Mouse (Mus musculus) MEL (cell line): ENCODE results near the gene Tbc1d2.
"Not testable (repeated sequence)": the region's sequence is repeated elsewhere in the genome, so short reads cannot be mapped to it uniquely, and the experiment has no call there.

ENCODE experiments used
- CTCF ChIP-seq, 3 experiments: IDR thresholded peaks in 2 of 3; conservative IDR thresholded peaks in 1 of 3; 2 replicates each; pipeline ENCODE4 v1.5.1; 2011 to 2012; ENCODE audit warnings: low read length in 3 of 3, low read depth in 2 of 3, mild to moderate bottlenecking in 2 of 3, improper control_type of control experiment in 1 of 3, inconsistent platforms in 1 of 3, mixed read lengths in 1 of 3, moderate library complexity in 1 of 3; ENCODE audit not compliant: control insufficient read depth in 1 of 3, insufficient read depth in 1 of 3, poor library complexity in 1 of 3, severe bottlenecking in 1 of 3
- GATA1 ChIP-seq: IDR thresholded peaks from 2 replicates; pipeline ENCODE4 v1.6.1; 2011; ENCODE audit warnings: low read depth, low read length, improper control_type of control experiment
- HCFC1 ChIP-seq: IDR thresholded peaks from 2 replicates; pipeline ENCODE4 v1.6.1; 2012; ENCODE audit warnings: low read depth, mild to moderate bottlenecking, inconsistent platforms, low read length, improper control_type of control experiment, moderate library complexity
- JUND ChIP-seq: IDR thresholded peaks from 2 replicates; pipeline ENCODE4 v1.6.1; 2011; ENCODE audit warnings: low read depth, mild to moderate bottlenecking, improper control_type of control experiment, low read length
- MAX ChIP-seq: IDR thresholded peaks from 2 replicates; pipeline ENCODE4 v1.6.1; 2011; ENCODE audit warnings: low read length, improper control_type of control experiment
- MAZ ChIP-seq: IDR thresholded peaks from 2 replicates; pipeline ENCODE4 v1.6.1; 2012; ENCODE audit warnings: low read depth, mild to moderate bottlenecking, inconsistent platforms, low read length, improper control_type of control experiment
- NELFE ChIP-seq: IDR thresholded peaks from 2 replicates; pipeline ENCODE4 v1.6.1; 2011; ENCODE audit warnings: low read depth, low read length, improper control_type of control experiment
- POLR2A ChIP-seq, 2 experiments: IDR thresholded peaks; 2 replicates each; pipeline ENCODE4 v1.6.1; 2011 to 2012; ENCODE audit warnings: low read length in 2 of 2, mild to moderate bottlenecking in 2 of 2, control low read depth in 1 of 2, improper control_type of control experiment in 1 of 2, low read depth in 1 of 2, moderate library complexity in 1 of 2; ENCODE audit not compliant: control insufficient read depth in 1 of 2, insufficient read depth in 1 of 2, poor library complexity in 1 of 2
- TAL1 ChIP-seq: IDR thresholded peaks from 2 replicates; pipeline ENCODE4 v1.6.1; 2012; ENCODE audit warnings: mild to moderate bottlenecking, inconsistent platforms, low read length, moderate library complexity, mixed read lengths
- USF1 ChIP-seq: IDR thresholded peaks from 2 replicates; pipeline ENCODE4 v1.6.1; 2014; ENCODE audit warnings: low read depth, mild to moderate bottlenecking, inconsistent platforms, low read length, improper control_type of control experiment, moderate library complexity
- USF2 ChIP-seq, 2 experiments: IDR thresholded peaks; 2 replicates each; pipeline ENCODE4 v1.6.1; 2011 to 2012; ENCODE audit warnings: improper control_type of control experiment in 2 of 2, low read length in 2 of 2, borderline replicate concordance in 1 of 2, inconsistent platforms in 1 of 2, low read depth in 1 of 2, mild to moderate bottlenecking in 1 of 2; ENCODE audit not compliant: insufficient read depth in 1 of 2
- ZC3H11A ChIP-seq: IDR thresholded peaks from 2 replicates; pipeline ENCODE4 v1.6.1; 2012; ENCODE audit warnings: low read depth, mild to moderate bottlenecking, inconsistent platforms, low read length, improper control_type of control experiment
- ZKSCAN1 ChIP-seq: IDR thresholded peaks from 2 replicates; pipeline ENCODE4 v1.6.1; 2012; ENCODE audit warnings: low read depth, mild to moderate bottlenecking, inconsistent platforms, low read length, improper control_type of control experiment, moderate library complexity

DNA sequence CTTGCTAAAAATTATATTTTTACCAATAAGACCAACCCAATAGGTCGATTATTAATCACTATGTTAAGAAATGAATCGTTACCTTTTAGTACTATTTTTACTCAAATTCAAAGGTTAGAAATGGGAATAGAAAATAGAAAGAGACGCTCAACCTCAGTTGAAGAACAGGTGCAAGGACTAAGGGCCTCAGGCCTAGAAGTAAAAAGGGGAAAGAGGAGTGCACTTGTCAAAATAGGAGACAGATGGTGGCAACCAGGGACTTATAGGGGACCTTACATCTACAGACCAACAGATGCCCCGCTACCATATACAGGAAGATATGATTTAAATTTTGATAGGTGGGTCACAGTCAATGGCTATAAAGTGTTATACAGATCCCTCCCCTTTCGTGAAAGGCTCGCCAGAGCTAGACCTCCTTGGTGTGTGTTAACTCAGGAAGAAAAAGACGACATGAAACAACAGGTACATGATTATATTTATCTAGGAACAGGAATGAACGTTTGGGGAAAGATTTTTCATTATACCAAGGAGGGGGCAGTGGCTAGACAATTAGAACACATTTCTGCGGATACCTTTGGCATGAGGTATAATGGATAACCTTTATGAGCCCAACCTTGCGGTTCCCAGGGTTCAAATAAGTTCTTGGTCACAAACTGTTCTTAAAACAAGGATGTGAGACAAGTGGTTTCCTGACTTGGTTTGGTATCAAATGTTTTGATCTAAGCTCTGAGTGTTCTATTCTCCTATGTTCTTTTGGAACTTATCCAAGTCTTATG lies 74.3 kb downstream of the Tbc1d2 start:
- not testable (repeated sequence) for TF ChIP-seq GATA1; CTCF (IDR thresholded peaks at IDR 0.05 in 2 of 3, conservative IDR thresholded peaks at IDR 0.05 in 1 of 3; ENCODE audit: control insufficient read depth in 1 of 3, insufficient read depth in 1 of 3, low read depth in 2 of 3, low read length in 3 of 3, poor library complexity in 1 of 3, severe bottlenecking in 1 of 3); MAX; NELFE; ZC3H11A; POLR2A (IDR thresholded peaks at IDR 0.05; ENCODE audit: control insufficient read depth in 1 of 2, insufficient read depth in 1 of 2, low read depth in 1 of 2, low read length in 2 of 2, poor library complexity in 1 of 2); USF1; JUND; HCFC1; MAZ; ZKSCAN1; USF2 (IDR thresholded peaks at IDR 0.05; ENCODE audit: borderline replicate concordance in 1 of 2, insufficient read depth in 1 of 2, low read depth in 1 of 2, low read length in 2 of 2); TAL1
